Mouse (Mus musculus) lung, postnatal 0 days (tissue): ENCODE results near the gene Rbm24. TPM values are rescaled to one million over a fixed set of nuclear protein-coding genes. Genes with fewer than 3 reads are reported as not detected.

Experiments
- ATAC-seq: fragments of 200-750 bp; cut with Nextera tagmentation; 2 replicates; pipeline ENCODE4 v1.8.0; 2017; ENCODE audit warnings: moderate library complexity
- DNase-seq: peaks from one replicate; pipeline ENCODE4 v3.0.0-alpha.2; 2016; ENCODE audit warnings: low spot score
- H3K27ac ChIP-seq: fragments of 300-500 bp; sonication (generic); 2 replicates; pipeline ENCODE4 v1.5.1; 2014; ENCODE audit warnings: antibody characterized with exemption, mild to moderate bottlenecking, low read length, mixed read lengths
- H3K27me3 ChIP-seq: fragments of 300-500 bp; sonication (generic); replicated peaks from 2 replicates; pipeline ENCODE4 v1.6.1; 2014; ENCODE audit warnings: low read length, mixed read lengths; ENCODE audit not compliant: insufficient read depth
- H3K36me3 ChIP-seq: fragments of 300-500 bp; sonication (generic); 2 replicates; pipeline ENCODE4 v1.6.1; 2014; ENCODE audit warnings: low read length, mixed read lengths; ENCODE audit not compliant: insufficient read depth
- H3K4me1 ChIP-seq: fragments of 300-500 bp; sonication (generic); 2 replicates; pipeline ENCODE4 v1.6.1; 2014; ENCODE audit warnings: antibody characterized with exemption, low read depth, low read length, mixed read lengths; ENCODE audit not compliant: insufficient read depth
- H3K4me2 ChIP-seq: fragments of 300-500 bp; sonication (generic); replicated peaks from 2 replicates; pipeline ENCODE4 v1.6.1; 2014; ENCODE audit warnings: low read depth, mild to moderate bottlenecking, low read length, moderate library complexity, mixed read lengths
- H3K4me3 ChIP-seq: fragments of 300-500 bp; sonication (generic); 2 replicates; pipeline ENCODE4 v1.5.1; 2014; ENCODE audit warnings: low read depth, low read length
- H3K9ac ChIP-seq: fragments of 300-500 bp; sonication (generic); replicated peaks from 2 replicates; pipeline ENCODE4 v1.6.1; 2014; ENCODE audit warnings: low read depth, mild to moderate bottlenecking
- H3K9me3 ChIP-seq: fragments of 300-500 bp; sonication (generic); 2 replicates; pipeline ENCODE4 v1.6.1; 2016; ENCODE audit warnings: low read length, mixed read lengths
- CTCF ChIP-seq: IDR thresholded peaks from 2 replicates; pipeline ENCODE4 v1.5.1; 2016; ENCODE audit warnings: antibody characterized with exemption, mild to moderate bottlenecking
- EP300 ChIP-seq: IDR thresholded peaks from 2 replicates; pipeline ENCODE4 v1.6.1; 2016; ENCODE audit warnings: antibody characterized with exemption, mild to moderate bottlenecking, control low read depth
- WGBS: fragments of 180-500 bp; shearing (Covaris S2); extraction: QIAGEN DNeasy Blood & Tissue Kit; methylation state at CpG from one replicate; pipeline ENCODE4 v1.1.7; 2014; 5-methylcytosine and 5-hydroxymethylcytosine counted together
- polyA plus RNA-seq: library from polyadenylated mRNA; unstranded; fragments of >200 nt; fragmentation: Nextera tagmentation; extraction: Ambion mirVana; gene quantifications from 2 replicates; pipeline ENCODE4 v1.2.1, GENCODE M21; 2015

Rbm24 gene
- polyA plus RNA-seq, 1 experiment from 2014 or later: 2.9 TPM

DNA sequence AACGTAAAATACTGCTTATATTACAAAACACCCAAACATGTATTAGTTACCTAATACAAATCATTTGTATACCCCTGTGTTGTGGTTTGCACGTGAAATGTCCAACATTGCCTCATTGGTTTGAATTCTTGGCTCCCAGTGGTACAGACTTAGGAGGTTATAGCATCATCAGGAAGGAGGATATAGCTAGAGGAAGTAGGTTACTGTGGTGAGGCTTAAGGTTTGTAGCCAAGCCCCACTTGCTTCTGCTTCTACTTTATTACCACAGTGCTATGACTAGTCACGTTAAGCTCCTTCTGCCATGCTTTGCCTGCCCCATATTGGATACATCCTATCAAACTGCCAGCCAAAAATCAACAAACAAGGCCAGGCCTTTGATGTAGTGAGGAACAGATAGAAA lies 21.0 kb upstream of the Rbm24 start:
- 63% methylated on average over 3 of the region's 3 CpGs for WGBS
- DNase-seq (no peak), ATAC-seq (no peak)
- H3K9me3 ChIP-seq: no peaks in the 10 kb centered on the region
- H3K27ac ChIP-seq: no peak overlapping the region
- H3K4me1 ChIP-seq: no peaks in the 10 kb centered on the region
- H3K4me2 ChIP-seq: no peak overlapping the region
- H3K27me3 ChIP-seq: no peaks in the 10 kb centered on the region
- no peaks in the 10 kb centered on the region for H3K36me3 ChIP-seq
- TF ChIP-seq EP300 (no peak), CTCF (no peak)
- H3K4me3 ChIP-seq: no peak overlapping the region
- no peak overlapping the region for H3K9ac ChIP-seq

DNA sequence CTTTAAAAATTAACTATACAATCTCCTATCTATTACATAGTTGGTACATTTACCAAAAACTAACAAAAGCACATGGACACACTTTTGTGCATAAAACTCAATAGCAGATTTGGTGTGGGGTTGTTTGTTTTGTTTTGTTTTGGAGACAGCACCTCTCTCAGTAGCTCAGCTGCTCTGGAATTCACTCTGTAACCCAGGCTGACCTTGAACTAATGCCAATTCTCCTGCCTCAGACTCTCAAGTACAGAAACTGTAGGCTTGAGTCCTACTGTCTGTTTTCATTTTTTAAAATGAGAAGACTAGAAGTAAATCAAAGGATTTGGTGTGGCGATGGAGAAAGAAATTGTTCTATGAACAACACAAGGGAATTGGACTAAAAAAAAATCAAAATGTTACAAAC lies 11.1 kb upstream of the Rbm24 start:
- no peak overlapping the region for H3K27ac ChIP-seq
- no peak overlapping the region for H3K4me2 ChIP-seq
- H3K27me3 ChIP-seq: no peaks in the 10 kb centered on the region
- WGBS: 81% methylated on average over 1 of the region's 1 CpGs
- DNase-seq (peak; percentile 7), ATAC-seq (no peak)
- TF ChIP-seq CTCF (no peak), EP300 (no peak)
- no peaks in the 10 kb centered on the region for H3K36me3 ChIP-seq
- no peak overlapping the region for H3K4me3 ChIP-seq
- H3K9me3 ChIP-seq: no peaks in the 10 kb centered on the region
- no peaks in the 10 kb centered on the region for H3K4me1 ChIP-seq
- H3K9ac ChIP-seq: no peak overlapping the region

DNA sequence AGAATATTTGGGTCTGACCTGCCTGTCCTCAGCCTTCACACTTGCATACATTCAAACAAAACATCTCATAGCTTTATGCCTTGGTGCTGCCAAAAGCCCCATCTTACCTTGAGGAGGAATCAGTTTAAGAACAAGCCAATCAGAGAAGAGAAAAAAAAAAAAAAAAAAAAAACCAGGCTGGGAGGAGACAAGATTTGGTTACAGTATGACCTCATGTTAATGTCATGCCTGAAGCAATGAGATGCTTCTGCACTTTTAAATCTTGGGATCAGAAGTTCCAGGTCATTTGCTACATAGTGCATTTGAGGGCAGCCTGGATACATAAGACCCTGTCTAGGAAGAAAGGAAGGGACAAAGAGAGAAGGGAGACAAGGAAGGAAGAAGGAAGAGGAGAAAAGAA lies 6.0 kb upstream of the Rbm24 start:
- Histone ChIP-seq H3K4me1 (no peaks in the 10 kb centered on the region), H3K4me3 (no peak overlapping the region), H3K27ac (no peak overlapping the region), H3K9me3 (no peaks in the 10 kb centered on the region), H3K27me3 (no peaks in the 10 kb centered on the region), H3K4me2 (no peak overlapping the region), H3K36me3 (no peaks in the 10 kb centered on the region), H3K9ac (no peak overlapping the region)
- ATAC-seq: no peak
- DNase-seq: no peak
- TF ChIP-seq EP300: no peak
- no peak for TF ChIP-seq CTCF

DNA sequence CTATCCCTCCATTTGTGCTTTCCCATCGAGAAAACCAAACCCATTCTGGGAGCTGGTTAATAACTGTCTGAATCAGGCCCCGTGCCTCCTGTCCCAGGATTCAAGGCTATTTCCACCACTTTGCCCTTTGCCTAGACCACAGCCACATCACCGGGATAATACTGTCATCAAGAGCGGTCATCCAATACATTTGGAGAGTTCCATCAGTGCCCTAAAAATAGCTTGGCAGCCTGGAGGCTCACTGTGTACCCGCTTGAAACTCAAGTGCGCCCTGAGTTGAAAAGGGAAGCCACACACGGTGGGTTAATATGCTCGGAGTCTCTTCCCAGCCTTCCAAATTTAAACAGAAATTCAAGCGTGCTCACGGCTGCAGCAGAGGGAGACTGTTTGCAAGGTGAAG lies 4.6 kb upstream of the Rbm24 start:
- 53% methylated on average over 10 of the region's 10 CpGs for WGBS
- H3K9me3 ChIP-seq: no peaks in the 10 kb centered on the region
- no peaks in the 10 kb centered on the region for H3K4me1 ChIP-seq
- no peak for ATAC-seq
- H3K27me3 ChIP-seq: no peaks in the 10 kb centered on the region
- no peak overlapping the region for H3K27ac ChIP-seq
- DNase-seq: no peak
- no peak for TF ChIP-seq CTCF
- TF ChIP-seq EP300: no peak
- no peak overlapping the region for H3K9ac ChIP-seq
- H3K4me2 ChIP-seq: no peak overlapping the region
- no peaks in the 10 kb centered on the region for H3K36me3 ChIP-seq
- no peak overlapping the region for H3K4me3 ChIP-seq

DNA sequence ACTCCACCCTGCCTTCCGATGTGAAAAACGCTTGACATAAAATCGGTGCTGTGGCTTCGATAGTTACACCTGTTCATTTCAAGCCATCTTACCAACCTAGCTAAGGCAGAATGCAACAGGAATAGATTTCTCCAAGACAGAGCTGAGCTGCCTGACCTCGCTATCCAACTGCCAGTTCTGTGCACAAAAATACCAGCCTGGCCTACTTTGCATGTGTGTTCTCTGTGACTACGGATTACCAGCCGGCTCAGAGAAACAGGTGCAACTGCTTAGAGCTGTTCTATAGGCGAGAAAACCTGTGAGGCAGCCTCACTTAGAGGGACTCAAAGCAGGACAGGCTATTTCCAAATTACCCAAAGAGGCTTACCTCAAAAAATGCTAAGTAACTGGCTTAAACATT lies 4.2 kb upstream of the Rbm24 start:
- Histone ChIP-seq H3K4me2 (no peak overlapping the region), H3K27me3 (no peaks in the 10 kb centered on the region), H3K9me3 (no peaks in the 10 kb centered on the region), H3K4me1 (no peaks in the 10 kb centered on the region), H3K36me3 (no peaks in the 10 kb centered on the region), H3K9ac (no peak overlapping the region), H3K4me3 (no peak overlapping the region), H3K27ac (no peak overlapping the region)
- TF ChIP-seq CTCF (no peak), EP300 (no peak)
- 66% methylated on average over 8 of the region's 8 CpGs for WGBS
- no peak for ATAC-seq
- DNase-seq: no peak

DNA sequence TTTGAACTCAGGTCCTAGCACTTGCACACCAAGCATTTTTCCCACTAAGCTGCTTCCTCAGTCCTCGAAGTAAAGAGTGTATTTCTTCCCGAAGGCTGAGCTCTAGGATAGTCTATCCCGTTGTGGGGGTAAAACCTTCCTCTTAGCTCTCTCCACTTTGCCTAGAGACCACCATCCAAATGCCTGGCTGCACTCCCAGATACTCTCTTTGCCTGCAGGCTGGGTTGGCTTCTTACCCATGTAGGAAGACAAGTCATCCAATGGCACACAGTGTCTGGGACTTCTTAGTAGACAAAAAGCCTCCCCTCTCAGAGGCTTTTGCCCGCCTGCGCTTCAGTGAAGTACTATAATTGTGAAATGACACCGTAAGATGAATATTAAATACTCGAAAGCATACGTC lies 2.2 kb upstream of the Rbm24 start:
- Histone ChIP-seq H3K27ac (no peak overlapping the region), H3K9ac (no peak overlapping the region), H3K4me1 (no peaks in the 10 kb centered on the region), H3K27me3 (no peaks in the 10 kb centered on the region), H3K4me2 (no peak overlapping the region), H3K9me3 (no peaks in the 10 kb centered on the region), H3K4me3 (no peak overlapping the region), H3K36me3 (no peaks in the 10 kb centered on the region)
- no peak for ATAC-seq
- TF ChIP-seq CTCF (no peak), EP300 (no peak)
- DNase-seq: no peak
- 87% methylated on average over 8 of the region's 8 CpGs for WGBS

DNA sequence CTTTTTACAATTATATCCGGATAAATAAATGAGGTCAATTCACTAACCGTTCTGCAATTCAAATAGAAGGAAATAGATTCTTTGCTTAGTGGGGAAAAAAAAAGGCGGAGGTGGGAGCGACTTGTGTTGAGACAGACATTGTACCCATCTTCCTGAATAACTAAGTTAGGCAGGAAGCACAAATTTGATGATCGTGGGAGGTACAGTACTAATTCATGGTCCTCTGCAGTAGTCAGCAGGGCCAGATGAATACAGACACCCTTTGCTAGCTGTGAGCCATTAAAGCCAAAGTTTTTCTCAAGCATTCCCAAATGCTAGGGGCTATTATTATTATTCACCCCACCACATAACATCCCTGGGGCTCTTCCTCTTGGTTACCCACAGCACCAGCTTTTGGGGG lies 640 bp upstream of the Rbm24 start:
- no peaks in the 10 kb centered on the region for H3K36me3 ChIP-seq
- 79% methylated on average over 5 of the region's 5 CpGs for WGBS
- no peak overlapping the region for H3K9ac ChIP-seq
- no peak for ATAC-seq
- DNase-seq: no peak
- H3K9me3 ChIP-seq: no peaks in the 10 kb centered on the region
- H3K27ac ChIP-seq: no peak overlapping the region
- H3K4me1 ChIP-seq: no peaks in the 10 kb centered on the region
- TF ChIP-seq EP300 (no peak), CTCF (no peak)
- H3K4me3 ChIP-seq: no peak overlapping the region
- no peaks in the 10 kb centered on the region for H3K27me3 ChIP-seq
- H3K4me2 ChIP-seq: peak overlapping the region; percentile 84; the same call in 1 of the 2 replicates
